Mouse (Mus musculus): ENCODE measurements around the gene Camk2b.

Camk2b gene

GRCm38 (mm10) chr11:6048208-6048607 is 18.0 kb downstream of the Camk2b start:
- DNase-seq: no peak

GRCm38 (mm10) chr11:6038929-6039328 is 27.2 kb downstream of the Camk2b start:
- DNase-seq: no peak

- no peak for DNase-seq
Observed at GRCm38 (mm10) chr11:6037686-6038085, 28.5 kb downstream of the Camk2b start.

- DNase-seq: no peak
Observed at GRCm38 (mm10) chr11:6037198-6037597, 29.0 kb downstream of the Camk2b start.

- no peak for DNase-seq
Observed at GRCm38 (mm10) chr11:6036477-6036876, 29.7 kb downstream of the Camk2b start.

GRCm38 (mm10) chr11:6035521-6035920 is 30.6 kb downstream of the Camk2b start:
- no peak for DNase-seq

- DNase-seq: no peak
Observed at GRCm38 (mm10) chr11:6034740-6035139, 31.4 kb downstream of the Camk2b start.

- no peak for DNase-seq
Observed at GRCm38 (mm10) chr11:6033801-6034200, 32.4 kb downstream of the Camk2b start.

GRCm38 (mm10) chr11:6033147-6033546 is 33.0 kb downstream of the Camk2b start:
- DNase-seq: peak; percentile 71

GRCm38 (mm10) chr11:6030650-6031049 is 35.5 kb downstream of the Camk2b start:
- DNase-seq: no peak

GRCm38 (mm10) chr11:6029790-6030189 is 36.4 kb downstream of the Camk2b start:
- no peak for DNase-seq

- no peak for DNase-seq
Observed at GRCm38 (mm10) chr11:6028911-6029310, 37.3 kb downstream of the Camk2b start.

- DNase-seq: peak; percentile 57
Observed at GRCm38 (mm10) chr11:6026361-6026760, 39.8 kb downstream of the Camk2b start.

- no peak for DNase-seq
Observed at GRCm38 (mm10) chr11:6024923-6025652, 41.1 kb downstream of the Camk2b start.

- no peak for DNase-seq
Observed at GRCm38 (mm10) chr11:6020897-6021839, 45.0 kb downstream of the Camk2b start.

GRCm38 (mm10) chr11:6020360-6020759 is 45.8 kb downstream of the Camk2b start:
- DNase-seq: no peak

- no peak for DNase-seq
Observed at GRCm38 (mm10) chr11:6018218-6019010, 47.7 kb downstream of the Camk2b start.

- no peak for DNase-seq
Observed at GRCm38 (mm10) chr11:6017484-6018140, 48.5 kb downstream of the Camk2b start.

GRCm38 (mm10) chr11:6016797-6017395 is 49.3 kb downstream of the Camk2b start:
- no peak for DNase-seq

- no peak for DNase-seq
Observed at GRCm38 (mm10) chr11:6016368-6016767, 49.8 kb downstream of the Camk2b start.

GRCm38 (mm10) chr11:6015011-6015431 is 51.1 kb downstream of the Camk2b start:
- no peak for DNase-seq

- DNase-seq: no peak
Observed at GRCm38 (mm10) chr11:6013359-6013758, 52.8 kb downstream of the Camk2b start.

Data from kidney, adult 9 months (tissue).